Comparison of ENCODE assay signal across 14 mouse cellular contexts in genomic region chr13:40757995-40758394, GRCm38 (mm10). TPM values are rescaled to one million over a fixed set of nuclear protein-coding genes. Genes with fewer than 3 reads are reported as not detected.
DNase-seq lines count a peak whose midpoint lies in the region; ATAC-seq and TF ChIP-seq lines count a peak whose summit lies in the region.
"Had no signal": no experiment of that assay in that cellular context is flagged by ENCODE, and none has a peak within 500 bp of the region (broad histone marks: within the 10 kb centered on the region; RNA-seq: fewer than 3 reads in every experiment).

No protein-coding gene starts in this region.

- no peak for ATAC-seq in liver, postnatal 0 days
- ATAC-seq in liver, embryonic 11.5 days (replicated peaks; ENCODE audit: low FRiP score): no peak
- ATAC-seq: inflammation-experienced regulatory T-cells, adult 6 months had no signal

- H3K79me2 ChIP-seq in heart, adult 2 months (replicated peaks; ENCODE audit: control insufficient read depth, insufficient read depth, low read length): no peaks in the 10 kb centered on the region

- no peaks in the 10 kb centered on the region for H3K27me3 ChIP-seq in heart, adult 2 months (ENCODE audit: control insufficient read depth, insufficient read depth, low read length)
- no peaks in the 10 kb centered on the region for H3K27me3 ChIP-seq in liver, postnatal 0 days (ENCODE audit: insufficient read depth, low read length)
- H3K27me3 ChIP-seq in liver, embryonic 11.5 days (replicated peaks; ENCODE audit: control insufficient read depth, insufficient read depth, low read length): no peaks in the 10 kb centered on the region
- H3K27me3 ChIP-seq: lung, embryonic 15.5 days had no signal

- no peak for TF ChIP-seq EP300 in heart, adult 2 months (IDR thresholded peaks at IDR 0.05; ENCODE audit: insufficient read depth, low read depth, low read length)
- no peak for TF ChIP-seq EP300 in liver, postnatal 0 days (IDR thresholded peaks at IDR 0.05; ENCODE audit: low read depth)

- H3K4me2 ChIP-seq in liver, postnatal 0 days (ENCODE audit: low read depth, low read length): no peak overlapping the region
- H3K4me2 ChIP-seq in liver, embryonic 11.5 days: no peak overlapping the region
- H3K4me2 ChIP-seq: lung, embryonic 15.5 days had no signal

- TF ChIP-seq POLR2A in heart, adult 2 months (IDR thresholded peaks at IDR 0.05; ENCODE audit: insufficient read depth, low read depth, low read length): no peak

- no peaks in the 10 kb centered on the region for H3K4me1 ChIP-seq in heart, adult 2 months (ENCODE audit: control insufficient read depth, insufficient read depth, low read length)
- H3K4me1 ChIP-seq in liver, postnatal 0 days (ENCODE audit: insufficient read depth): no peaks in the 10 kb centered on the region
- no peaks in the 10 kb centered on the region for H3K4me1 ChIP-seq in liver, embryonic 11.5 days (replicated peaks; ENCODE audit: control insufficient read depth, insufficient read depth, low read length)
- H3K4me1 ChIP-seq: lung, embryonic 15.5 days had no signal

- no peak for DNase-seq in heart, adult 2 months
- no peak for DNase-seq in heart, adult 9 months (ENCODE audit: low spot score in 2 of 2)
- no peak for DNase-seq in liver, postnatal 0 days
- no peak for DNase-seq in liver, embryonic 11.5 days (ENCODE audit: low spot score)
- DNase-seq in NIH3T3 (ENCODE audit: low read depth): peak; percentile 77
- peak; percentile 64 for DNase-seq in induced T-regulatory cell, adult 2 months (ENCODE audit: low read depth)
- DNase-seq in urinary bladder, postnatal 4 days (ENCODE audit: low spot score in 2 of 2): no peak
- no peak for DNase-seq in thymus, postnatal 36 days
- DNase-seq: gastrocnemius, postnatal 10 days; right cerebral cortex, postnatal 14 days; thymus, postnatal 14 days had no signal

- H3K27ac ChIP-seq in heart, adult 2 months: no peak overlapping the region
- H3K27ac ChIP-seq in liver, postnatal 0 days (ENCODE audit: low read depth): no peak overlapping the region
- no peak overlapping the region for H3K27ac ChIP-seq in liver, embryonic 11.5 days (ENCODE audit: low read depth, low read length)
- H3K27ac ChIP-seq: lung, embryonic 15.5 days had no signal

- no peak overlapping the region for H3K4me3 ChIP-seq in heart, adult 2 months
- H3K4me3 ChIP-seq in liver, postnatal 0 days (ENCODE audit: low read depth, low read length): no peak overlapping the region
- H3K4me3 ChIP-seq in liver, embryonic 11.5 days (ENCODE audit: low read depth, low read length): no peak overlapping the region
- H3K4me3 ChIP-seq: lung, embryonic 15.5 days had no signal

- no peak overlapping the region for H3K9ac ChIP-seq in heart, adult 2 months (ENCODE audit: low read depth, low read length)
- no peak overlapping the region for H3K9ac ChIP-seq in liver, postnatal 0 days (replicated peaks)
- no peak overlapping the region for H3K9ac ChIP-seq in liver, embryonic 11.5 days (ENCODE audit: low read depth, low read length)
- H3K9ac ChIP-seq: lung, embryonic 15.5 days had no signal

- H3K9me3 ChIP-seq in liver, postnatal 0 days (ENCODE audit: low read length): no peaks in the 10 kb centered on the region
- H3K9me3 ChIP-seq in liver, embryonic 11.5 days (ENCODE audit: control insufficient read depth, low read length): no peaks in the 10 kb centered on the region
- H3K9me3 ChIP-seq: G1E; lung, embryonic 15.5 days had no signal

- no peaks in the 10 kb centered on the region for H3K36me3 ChIP-seq in heart, adult 2 months (ENCODE audit: control insufficient read depth, insufficient read depth, low read length)
- H3K36me3 ChIP-seq in liver, postnatal 0 days (replicated peaks; ENCODE audit: insufficient read depth, low read length): no peaks in the 10 kb centered on the region
- H3K36me3 ChIP-seq in liver, embryonic 11.5 days (ENCODE audit: control insufficient read depth, insufficient read depth, low read length): no peaks in the 10 kb centered on the region
- H3K36me3 ChIP-seq: G1E; lung, embryonic 15.5 days had no signal

- intact Hi-C loops in heart, adult 2 months (cut with DNase I): loop anchor here (2.0 kb wide), 1 partner anchor 1317 kb away; no protein-coding TSS in a partner anchor

- TF ChIP-seq CTCF in heart, adult 2 months (IDR thresholded peaks at IDR 0.05): peak; percentile 75
- peak; percentile 41 for TF ChIP-seq CTCF in liver, postnatal 0 days (IDR thresholded peaks at IDR 0.05; ENCODE audit: low read depth)

RNA-seq across cellular contexts. Expression of gene Tfap2a, which starts 19.8 kb away (rescaled TPM):
- total RNA-seq in heart, adult 2 months (2021): under 1 TPM; 0.08 to 0.14 TPM
- polyA plus RNA-seq in heart, adult 2 months (2012; rRNA removed): 0.18 TPM in 1 of 2 replicates, not detected in the other
- not detected in 2 replicates for polyA plus RNA-seq in liver, postnatal 0 days (2015; fragmentation: Nextera tagmentation; extraction: Ambion mirVana)
- 0.22 and 0.34 TPM in 2 replicates for polyA plus RNA-seq in liver, embryonic 11.5 days (2014; fragmentation: Nextera tagmentation; extraction: Ambion mirVana)
- polyA plus RNA-seq: inflammation-experienced regulatory T-cells, adult 6 months had no signal

Comparison
In these comparisons a context has a peak if more than half of its experiments do, and no peak if none do; other contexts are left out.
1. DNase-seq: peak in NIH3T3 (single experiment) and induced T-regulatory cell, adult 2 months (single experiment); none in heart, adult 2 months (0 of 2), heart, adult 9 months (0 of 2), liver, postnatal 0 days (single experiment), liver, embryonic 11.5 days (single experiment), urinary bladder, postnatal 4 days (0 of 2) and thymus, postnatal 36 days (0 of 2).